Mouse (Mus musculus): ENCODE measurements around the gene Mrgprf.

The Mrgprf gene

GRCm38 (mm10) chr7:145301341-145302005 lies 845 bp downstream of the Mrgprf start:
- DNase-seq: no peak

- no peak for DNase-seq
Observed at GRCm38 (mm10) chr7:145302488-145303285, 2.1 kb downstream of the Mrgprf start.

GRCm38 (mm10) chr7:145304153-145304552 lies 3.5 kb downstream of the Mrgprf start:
- DNase-seq: no peak

GRCm38 (mm10) chr7:145307636-145308035 lies 7.0 kb downstream of the Mrgprf start:
- no peak for DNase-seq

- DNase-seq: no peak
Observed at GRCm38 (mm10) chr7:145308061-145308675, 7.5 kb downstream of the Mrgprf start.

- no peak for DNase-seq
Observed at GRCm38 (mm10) chr7:145308866-145309265, 8.2 kb downstream of the Mrgprf start.

- no peak for DNase-seq
Observed at GRCm38 (mm10) chr7:145309877-145310276, 9.2 kb downstream of the Mrgprf start.

GRCm38 (mm10) chr7:145310526-145310925 lies 9.9 kb downstream of the Mrgprf start:
- DNase-seq: no peak

- no peak for DNase-seq
Observed at GRCm38 (mm10) chr7:145312137-145312536, 11.5 kb downstream of the Mrgprf start.

GRCm38 (mm10) chr7:145314785-145315411 lies 14.3 kb downstream of the Mrgprf start, which contains the start of gene Mrgprd:
Gene Mrgprd, plus strand, starts transcription at chr7:145314835.
- no peak for DNase-seq

GRCm38 (mm10) chr7:145317522-145317921 lies 16.9 kb downstream of the Mrgprf start:
- no peak for DNase-seq

GRCm38 (mm10) chr7:145319481-145319880 lies 18.9 kb downstream of the Mrgprf start:
- DNase-seq: no peak

- no peak for DNase-seq
Observed at GRCm38 (mm10) chr7:145323607-145324006, 23.0 kb downstream of the Mrgprf start.

- no peak for DNase-seq
Observed at GRCm38 (mm10) chr7:145325697-145326096, 25.1 kb downstream of the Mrgprf start.

GRCm38 (mm10) chr7:145329982-145330381 lies 29.4 kb downstream of the Mrgprf start:
- no peak for DNase-seq

GRCm38 (mm10) chr7:145330641-145331040 lies 30.0 kb downstream of the Mrgprf start:
- no peak for DNase-seq

GRCm38 (mm10) chr7:145332376-145333041 lies 31.9 kb downstream of the Mrgprf start:
- DNase-seq: no peak

- DNase-seq: no peak
Observed at GRCm38 (mm10) chr7:145333936-145334335, 33.3 kb downstream of the Mrgprf start.

- DNase-seq: no peak
Observed at GRCm38 (mm10) chr7:145334428-145335027, 33.9 kb downstream of the Mrgprf start.

- no peak for DNase-seq
Observed at GRCm38 (mm10) chr7:145335199-145335598, 34.6 kb downstream of the Mrgprf start.

GRCm38 (mm10) chr7:145335616-145336332 lies 35.1 kb downstream of the Mrgprf start:
- no peak for DNase-seq

- no peak for DNase-seq
Observed at GRCm38 (mm10) chr7:145337889-145338288, 37.3 kb downstream of the Mrgprf start.
